Mouse (Mus musculus): ENCODE data around the gene Trip13. TPM values are rescaled to one million over a fixed set of nuclear protein-coding genes. Genes with fewer than 3 reads are reported as not detected.

Gene Trip13
- 0.38 and 0.56 TPM in 2 replicates for polyA plus RNA-seq (2012; rRNA removed)

DNA sequence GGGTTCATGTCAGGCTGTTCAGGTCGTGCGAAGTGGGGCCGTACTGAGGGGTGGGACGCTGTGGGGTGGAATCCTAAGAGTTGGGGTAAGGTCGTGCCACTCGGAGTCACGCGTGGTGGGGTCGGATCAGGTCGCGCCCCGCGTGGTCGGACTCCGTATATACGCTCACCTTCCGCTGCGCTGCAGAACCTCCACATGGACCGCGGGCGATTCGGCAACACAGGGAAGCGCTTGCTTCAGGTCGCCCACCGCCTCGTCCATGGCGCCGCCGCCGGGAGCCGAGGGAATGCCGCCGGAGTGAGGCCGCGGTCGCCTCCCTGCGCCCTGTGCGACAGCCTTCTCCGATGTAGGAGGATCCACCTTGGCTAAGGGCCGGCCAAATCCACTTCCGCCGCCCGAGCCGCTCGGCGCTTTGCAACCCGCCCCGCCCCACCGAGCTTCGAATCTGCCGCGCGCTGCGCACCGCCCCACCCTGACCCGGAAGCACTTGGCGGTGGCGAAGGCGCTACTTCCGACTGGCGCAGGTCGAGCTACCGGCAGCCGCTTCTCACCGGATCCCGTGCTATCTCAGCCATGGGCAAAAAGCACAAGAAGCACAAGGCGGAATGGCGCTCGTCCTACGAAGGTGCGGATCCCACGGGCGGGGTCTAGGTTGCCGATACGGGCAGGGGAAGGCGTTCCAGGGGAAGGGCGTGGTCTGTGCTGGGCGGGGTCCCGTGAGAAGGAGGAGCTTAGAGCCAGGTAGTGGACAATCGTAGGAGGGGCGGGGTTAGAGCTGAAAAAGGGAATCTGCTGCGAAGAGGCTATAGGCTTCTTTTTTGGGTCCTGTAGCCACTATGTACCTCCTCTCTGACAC is at the start of gene Trip13, which contains the start of gene Brd9:
Gene Trip13 (minus strand): TSS at position 464 of the 856 bp plus-strand sequence.
Gene Brd9 (plus strand): TSS at position 491 of the 856 bp plus-strand sequence.
- DNase-seq (ENCODE audit: low read depth), result peak; percentile 36

DNA sequence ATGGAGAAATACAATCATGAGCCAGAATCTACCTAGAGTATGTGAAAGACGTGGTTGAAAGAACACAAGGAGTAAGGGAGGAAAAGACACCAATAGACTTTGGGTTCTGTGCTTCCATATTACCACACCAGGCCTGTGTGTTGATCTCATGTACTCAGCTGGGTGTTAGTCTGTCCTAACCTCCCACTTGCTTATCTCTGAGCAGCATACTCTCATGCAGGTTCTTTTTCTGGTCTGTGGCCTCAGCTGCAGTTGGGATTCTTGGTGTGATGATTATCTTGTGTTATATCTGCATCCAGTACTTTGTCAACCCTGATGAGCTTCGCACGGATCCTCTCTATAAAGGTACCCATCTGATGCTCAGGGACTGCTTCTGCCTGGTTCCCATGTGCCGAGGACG is 39.4 kb upstream of the Trip13 start:
- no peak for DNase-seq (ENCODE audit: low read depth)

DNA sequence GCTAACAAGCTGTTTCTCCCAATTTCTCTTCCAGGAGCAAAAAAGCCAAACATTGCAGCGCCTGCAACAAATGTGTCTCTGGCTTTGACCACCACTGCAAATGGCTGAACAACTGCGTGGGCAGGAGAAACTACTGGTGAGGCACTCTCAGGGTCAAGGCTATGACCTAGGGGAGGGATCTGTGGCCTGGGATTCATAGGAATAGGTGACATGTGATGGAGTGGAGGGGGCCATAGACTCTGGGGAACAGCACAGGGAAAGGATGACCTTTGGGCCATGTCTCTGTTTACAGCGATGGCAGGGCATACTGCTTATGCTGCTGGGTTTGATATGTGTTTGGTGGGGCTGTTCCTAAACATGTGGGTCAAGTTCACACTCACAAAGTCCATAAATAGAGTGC is 36.9 kb upstream of the Trip13 start:
- DNase-seq (ENCODE audit: low read depth), result no peak

DNA sequence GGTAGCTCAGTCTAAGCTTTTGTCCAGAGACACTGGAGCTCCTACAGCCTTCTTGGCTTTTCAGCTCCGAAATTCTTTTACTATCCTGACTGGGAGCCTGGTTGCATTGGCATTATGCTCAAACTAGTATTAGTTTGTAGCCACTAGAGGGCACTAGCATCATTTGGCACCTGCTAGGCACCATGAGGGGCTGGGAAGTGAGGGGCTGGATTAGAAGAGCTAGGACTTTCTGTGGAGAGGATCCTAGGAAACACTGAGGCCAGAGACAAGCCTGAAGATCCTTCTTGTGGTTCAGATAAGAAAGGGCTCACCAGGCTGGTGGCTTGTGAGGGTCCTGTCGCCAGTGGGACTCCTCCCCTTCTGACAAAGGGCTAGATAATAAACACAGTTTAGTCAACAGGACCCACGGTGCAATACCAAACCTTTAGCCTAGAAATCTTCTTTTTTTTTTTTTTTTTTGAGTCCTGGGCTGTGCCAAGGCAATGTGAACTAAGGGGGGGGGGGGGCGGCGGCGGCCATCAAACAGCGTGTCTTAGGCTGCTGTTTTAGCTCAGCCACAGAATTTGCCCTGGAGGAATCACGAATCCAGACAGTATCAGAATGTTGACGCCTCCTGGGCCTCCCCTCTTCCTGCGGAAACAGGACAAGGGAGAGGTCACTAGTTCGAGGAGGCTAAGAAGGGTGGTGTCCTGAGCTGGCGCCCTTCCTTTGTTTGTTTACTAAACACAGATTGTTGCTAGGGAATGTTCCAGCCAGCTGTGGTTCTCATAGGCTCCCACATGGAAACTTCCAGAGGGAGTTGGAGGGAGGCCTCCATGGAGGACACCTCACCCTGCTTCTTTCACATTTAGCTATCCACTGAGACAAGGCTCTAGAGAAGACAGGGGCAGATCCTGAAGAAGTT is 33.2 kb upstream of the Trip13 start:
- DNase-seq (ENCODE audit: low read depth), result no peak

DNA sequence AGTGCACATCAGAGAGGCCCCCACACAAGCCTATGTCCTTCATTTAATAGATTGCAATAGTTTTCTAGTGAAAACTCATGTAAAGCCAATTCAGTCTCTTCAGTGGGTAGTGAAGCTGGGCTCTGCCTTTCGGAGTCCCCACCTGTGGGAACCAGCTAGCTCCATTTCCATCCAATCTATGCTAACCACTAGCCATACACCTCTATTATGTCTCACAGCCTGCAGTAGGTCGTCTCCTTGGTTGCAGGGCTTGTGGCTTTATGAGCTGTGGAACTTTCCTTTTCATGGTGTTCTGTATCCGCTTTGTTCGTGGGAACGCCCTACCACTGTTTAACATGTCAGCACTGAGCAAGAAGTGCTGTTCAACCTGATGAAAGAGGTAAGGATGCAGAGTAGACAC is 26.0 kb upstream of the Trip13 start, which contains the start of gene Zdhhc11:
Gene Zdhhc11 (plus strand): TSS at position 301 of the 400 bp plus-strand sequence.
- no peak for DNase-seq (ENCODE audit: low read depth)

DNA sequence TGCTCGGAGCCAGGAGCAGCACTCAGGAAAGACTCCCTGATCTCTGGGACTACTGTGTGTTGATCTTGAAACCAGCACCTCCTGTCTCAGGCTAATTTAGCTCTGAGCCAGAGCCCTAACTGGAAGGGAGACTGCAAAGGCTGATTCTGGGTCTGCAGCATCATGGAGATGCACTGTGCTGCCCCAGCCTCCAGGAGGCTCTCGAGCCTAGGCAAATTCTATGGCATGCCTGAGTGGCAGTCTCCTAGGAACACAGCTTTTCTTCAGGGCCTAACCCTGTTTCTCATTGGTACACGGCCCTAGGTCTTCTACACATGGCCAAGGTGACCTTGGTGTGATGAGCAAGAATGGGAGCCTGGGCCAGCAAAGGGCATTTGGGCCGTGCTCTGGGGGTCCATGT is 23.6 kb upstream of the Trip13 start:
- DNase-seq (ENCODE audit: low read depth), result no peak

DNA sequence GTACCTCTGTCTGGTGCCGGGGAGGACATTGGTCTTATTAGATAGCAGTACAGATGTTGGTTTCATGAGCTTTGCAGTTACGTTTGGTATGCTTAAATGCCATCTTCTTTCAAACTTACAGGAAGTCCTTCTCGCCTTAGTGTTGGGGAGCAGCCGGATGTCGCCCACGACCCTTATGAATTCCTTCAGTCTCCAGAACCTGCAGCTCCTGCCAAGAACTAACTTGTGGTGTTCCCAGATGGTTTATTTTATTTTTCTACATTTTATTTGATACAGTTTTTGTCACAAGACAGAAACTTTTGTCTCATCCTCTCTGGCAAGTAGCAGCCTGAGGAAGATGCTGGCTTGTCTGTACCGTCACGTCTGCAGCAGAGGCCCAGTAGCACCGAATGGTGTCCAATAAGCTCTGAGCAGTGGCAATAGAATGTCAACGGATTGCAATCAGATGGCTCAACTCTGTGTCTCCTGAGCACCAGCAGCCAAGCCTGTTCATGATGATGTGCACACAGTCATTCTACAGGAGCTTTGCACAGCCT is 22.6 kb upstream of the Trip13 start:
- no peak for DNase-seq (ENCODE audit: low read depth)

DNA sequence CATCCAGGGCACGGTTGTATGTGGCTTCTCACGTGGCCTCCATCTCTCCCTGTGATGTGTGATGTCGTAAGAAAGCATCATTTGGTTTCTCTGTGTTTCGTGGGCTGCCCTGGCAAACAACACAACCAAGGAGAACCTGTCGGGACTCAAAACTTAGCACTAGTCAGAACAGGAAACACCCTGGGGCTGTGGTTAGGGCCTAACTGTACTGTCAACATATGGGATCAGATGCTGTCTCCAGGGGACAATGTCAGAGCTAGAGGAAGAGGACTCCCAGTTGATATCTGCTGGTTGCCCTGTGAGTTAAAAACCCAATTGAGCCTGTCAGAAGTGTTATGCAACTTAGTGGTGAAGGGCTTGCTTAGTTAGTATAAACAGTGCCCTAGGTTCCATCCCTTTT is 17.9 kb upstream of the Trip13 start:
- DNase-seq (ENCODE audit: low read depth), result no peak

DNA sequence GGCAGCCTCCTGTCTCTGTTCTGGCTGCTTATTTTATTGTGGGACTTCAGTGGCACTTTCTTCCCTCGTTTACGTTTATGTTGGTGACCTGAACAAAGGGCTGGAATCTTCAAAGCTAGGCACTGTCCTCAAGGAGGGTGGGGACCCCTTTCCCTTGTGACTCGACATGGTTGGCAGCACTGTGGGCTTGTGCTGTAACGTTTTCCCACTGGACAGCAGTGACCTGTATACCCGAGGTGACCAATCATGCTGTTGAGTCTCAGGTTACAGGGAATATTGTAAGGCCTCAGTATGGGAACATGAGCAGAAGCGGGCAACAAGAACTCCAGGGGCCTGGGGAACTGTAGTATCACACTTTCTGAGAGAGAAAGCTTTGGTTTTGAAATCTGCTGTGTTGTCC is 17.1 kb upstream of the Trip13 start:
- DNase-seq (ENCODE audit: low read depth), result no peak

DNA sequence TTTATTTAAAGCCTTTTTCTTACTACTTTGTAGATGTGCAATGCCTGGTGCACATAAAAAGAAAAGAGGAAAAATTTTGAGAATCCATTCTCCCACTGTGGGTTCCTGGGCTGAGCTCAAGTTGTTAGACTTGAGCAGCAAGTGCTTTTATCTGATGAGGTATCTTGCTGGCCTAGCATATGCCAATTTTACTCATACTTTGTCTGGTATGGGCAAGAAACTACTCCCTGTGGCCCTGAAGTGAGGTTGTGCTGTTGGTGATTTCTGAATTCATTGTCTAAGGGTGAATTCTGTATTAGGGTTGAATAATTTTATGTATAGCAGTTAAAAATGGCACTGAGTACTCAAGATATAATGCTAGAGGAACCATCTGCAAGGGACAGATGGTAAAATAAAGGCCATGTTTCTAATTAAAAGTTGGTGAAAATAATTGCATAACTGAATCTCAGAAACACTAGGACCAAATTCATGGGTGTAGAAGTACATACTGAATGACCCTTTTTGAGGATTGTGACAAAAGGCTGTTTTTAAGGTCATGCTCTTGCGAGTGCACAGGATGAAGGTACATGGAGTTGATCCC is 16.1 kb upstream of the Trip13 start:
- DNase-seq (ENCODE audit: low read depth), result no peak

DNA sequence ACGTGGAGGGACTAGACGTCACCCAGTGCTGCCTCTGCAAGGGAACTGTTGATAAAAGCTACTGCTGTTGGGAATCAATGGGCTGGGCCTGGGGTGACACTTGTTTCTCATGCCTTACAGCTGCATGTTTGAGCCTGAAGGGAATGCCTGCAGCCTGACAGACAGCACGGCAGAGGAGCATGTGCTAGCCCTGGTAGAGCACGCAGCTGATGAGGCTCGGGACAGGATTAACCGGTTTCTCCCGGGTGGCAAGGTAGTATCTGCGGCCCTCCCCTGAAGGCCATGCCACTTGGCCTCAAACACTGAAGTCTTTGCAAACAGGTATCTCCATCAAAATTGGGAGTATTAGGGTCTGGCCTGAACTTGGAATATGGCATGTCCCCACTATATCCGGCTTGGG is 7.0 kb upstream of the Trip13 start:
- no peak for DNase-seq (ENCODE audit: low read depth)

DNA sequence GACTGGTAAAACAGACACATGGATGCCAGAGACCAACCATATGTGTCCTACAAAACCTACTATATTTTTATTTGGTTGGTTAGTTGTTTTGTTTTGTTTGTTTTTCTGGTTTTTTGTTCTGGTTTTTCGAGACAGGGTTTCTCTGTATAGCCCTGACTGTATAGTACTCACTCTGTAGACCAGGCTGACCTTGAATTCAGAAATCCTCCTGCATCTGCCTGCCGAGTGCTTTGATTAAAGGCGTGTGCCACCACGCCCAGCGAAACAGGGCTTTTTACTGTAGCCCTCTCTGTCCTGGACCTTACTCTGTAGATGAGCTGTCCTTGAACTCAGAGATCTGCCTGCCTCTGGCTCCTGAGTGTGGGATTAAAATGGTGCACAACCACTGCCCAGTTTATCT is 1.5 kb upstream of the Trip13 start:
- DNase-seq (ENCODE audit: low read depth), result no peak

DNA sequence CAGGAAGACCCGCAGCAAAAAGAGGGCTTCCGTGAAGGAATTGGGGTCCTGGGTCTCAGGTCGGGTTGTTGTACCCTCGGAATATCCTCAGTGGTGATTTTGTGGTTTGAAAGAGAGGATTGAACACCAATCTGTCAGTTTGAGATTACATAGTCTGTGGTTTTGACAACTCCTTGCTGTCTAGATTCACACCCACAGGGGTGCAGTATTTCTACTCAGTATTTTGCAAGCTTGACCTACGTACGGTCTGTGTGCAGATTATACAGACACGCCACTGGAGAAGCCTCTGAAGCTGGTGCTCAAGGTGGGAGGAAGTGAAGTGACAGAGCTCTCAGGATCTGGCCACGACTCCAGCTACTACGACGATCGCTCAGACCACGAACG is 585 bp upstream of the Trip13 start:
- no peak for DNase-seq (ENCODE audit: low read depth)

DNA sequence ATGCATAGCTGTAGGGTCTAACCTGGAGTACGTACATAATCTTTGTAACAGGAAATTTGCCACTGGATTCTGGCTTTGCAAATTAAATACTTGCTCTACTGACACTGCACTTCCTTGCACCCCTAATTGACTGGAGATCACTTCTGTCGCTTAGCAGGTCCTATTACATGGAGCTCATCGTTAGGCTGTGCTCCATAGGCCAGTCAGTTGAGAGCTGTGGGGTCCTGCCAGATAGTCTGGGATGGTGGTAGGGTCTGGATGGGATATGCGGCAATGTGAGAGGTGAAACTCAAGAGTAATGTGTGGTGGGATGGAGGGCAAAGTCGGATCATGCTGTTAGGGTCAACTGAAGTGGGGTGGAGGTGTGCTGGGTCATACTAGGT is 655 bp downstream of the Trip13 start:
- no peak for DNase-seq (ENCODE audit: low read depth)

DNA sequence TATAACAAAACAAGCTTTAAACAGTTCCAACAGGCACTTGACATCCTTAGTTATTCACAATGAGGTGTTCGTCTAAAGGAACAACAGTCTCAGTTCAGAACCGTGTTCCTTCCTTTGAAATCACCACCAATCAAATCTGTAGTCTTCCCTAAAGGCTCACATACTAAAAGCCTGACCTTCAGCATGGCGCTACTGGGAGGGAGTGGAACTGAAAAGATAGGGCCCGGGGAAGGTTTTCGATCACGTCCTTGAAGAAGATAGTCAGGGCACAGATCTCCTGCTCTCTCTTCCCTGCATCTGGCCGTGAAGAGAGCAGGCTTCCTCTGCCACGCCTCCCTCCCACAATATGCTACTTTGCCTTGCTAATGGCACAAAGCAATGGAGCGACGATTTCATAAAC is 5.4 kb downstream of the Trip13 start:
- no peak for DNase-seq (ENCODE audit: low read depth)

DNA sequence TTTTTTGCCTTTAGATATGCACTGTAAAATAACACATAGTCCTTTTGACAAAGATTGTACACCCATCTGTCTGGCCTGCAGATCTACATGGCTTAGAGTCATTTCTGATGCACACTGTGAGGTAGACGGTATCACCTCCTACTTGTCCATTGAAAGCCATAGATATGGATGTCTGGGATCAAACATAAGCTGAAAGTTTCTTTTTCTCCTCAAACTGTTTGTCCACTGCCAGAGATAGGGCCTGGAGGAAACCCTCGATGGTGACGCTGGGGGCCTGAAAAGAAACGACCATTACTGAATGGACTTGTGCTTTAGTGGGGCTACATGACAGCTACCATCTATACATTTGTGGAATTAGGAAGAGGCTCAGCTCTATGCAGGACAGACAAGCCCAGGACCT is 24.5 kb downstream of the Trip13 start:
- no peak for DNase-seq (ENCODE audit: low read depth)

DNA sequence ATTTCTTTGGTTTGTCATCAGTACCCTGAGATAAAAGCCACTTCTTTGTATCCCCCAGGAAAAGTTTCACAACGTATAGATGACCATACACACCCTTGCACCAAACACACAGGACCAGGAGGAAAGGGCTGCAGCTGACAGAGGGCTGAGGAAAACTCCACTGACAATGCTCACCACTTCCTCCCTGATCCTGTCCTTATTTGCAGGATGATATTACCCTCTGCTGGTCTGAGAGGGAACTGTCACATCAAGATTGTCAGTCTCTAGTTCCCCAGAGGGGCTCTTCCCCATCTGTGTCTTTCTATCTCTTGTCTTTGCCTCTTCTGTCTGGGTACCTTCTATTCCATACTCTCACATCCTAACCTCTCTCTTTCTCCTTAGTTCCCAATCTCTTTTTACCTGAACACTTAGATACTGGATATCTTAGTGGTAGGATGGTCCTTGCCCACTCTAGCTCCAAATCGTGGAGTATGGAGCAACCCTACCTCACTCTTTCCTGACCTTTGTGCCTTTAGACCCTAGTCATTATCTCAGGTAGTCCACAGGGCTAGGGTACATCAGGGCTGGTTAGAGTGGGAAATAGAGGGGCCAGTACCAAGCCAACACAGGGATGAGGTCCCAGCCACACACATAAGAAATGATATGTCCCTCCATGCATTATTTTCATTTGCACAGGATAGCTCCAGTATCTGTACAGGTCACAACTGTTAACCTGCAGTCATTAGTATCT is 29.7 kb downstream of the Trip13 start:
- no peak for DNase-seq (ENCODE audit: low read depth)

DNA sequence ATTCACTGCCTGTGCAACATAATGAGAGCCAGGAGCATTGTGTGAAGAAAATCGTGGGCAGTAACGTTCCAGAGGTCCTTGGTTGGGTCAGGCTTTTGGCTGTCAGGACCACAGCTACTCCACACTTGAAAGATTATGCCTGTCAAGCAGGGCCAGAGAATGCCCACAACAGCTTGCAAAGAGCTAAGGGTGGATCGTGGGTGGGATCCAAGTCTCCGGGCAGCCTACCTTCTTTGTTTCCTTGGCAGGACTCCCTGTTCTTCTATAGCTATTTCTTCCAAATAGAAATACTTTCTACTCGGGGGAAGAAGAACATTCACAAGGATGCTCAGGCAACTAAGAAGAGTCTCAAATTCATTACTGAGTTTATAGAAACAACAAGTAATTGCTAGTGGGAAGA is 30.4 kb downstream of the Trip13 start:
- no peak for DNase-seq (ENCODE audit: low read depth)

DNA sequence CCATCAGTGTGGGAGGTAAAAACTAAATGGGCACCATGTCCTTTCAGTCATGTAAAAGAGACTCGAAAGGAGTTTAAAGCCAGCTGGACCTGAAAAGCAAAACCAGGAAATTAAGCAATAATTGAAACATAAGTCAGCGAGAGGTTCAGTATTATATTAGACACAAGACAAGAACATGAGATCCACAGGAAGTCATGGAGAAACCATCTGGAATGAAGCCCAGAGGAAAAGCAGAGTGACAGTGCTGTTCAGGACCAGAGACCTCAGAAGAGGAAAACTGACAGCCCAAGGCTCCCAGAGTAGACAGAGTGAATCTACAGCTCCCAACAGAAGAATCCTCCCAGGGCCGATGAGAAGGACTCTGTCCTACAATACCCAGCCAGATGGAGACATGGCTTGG is 40.0 kb downstream of the Trip13 start:
- DNase-seq (ENCODE audit: low read depth), result no peak

DNA sequence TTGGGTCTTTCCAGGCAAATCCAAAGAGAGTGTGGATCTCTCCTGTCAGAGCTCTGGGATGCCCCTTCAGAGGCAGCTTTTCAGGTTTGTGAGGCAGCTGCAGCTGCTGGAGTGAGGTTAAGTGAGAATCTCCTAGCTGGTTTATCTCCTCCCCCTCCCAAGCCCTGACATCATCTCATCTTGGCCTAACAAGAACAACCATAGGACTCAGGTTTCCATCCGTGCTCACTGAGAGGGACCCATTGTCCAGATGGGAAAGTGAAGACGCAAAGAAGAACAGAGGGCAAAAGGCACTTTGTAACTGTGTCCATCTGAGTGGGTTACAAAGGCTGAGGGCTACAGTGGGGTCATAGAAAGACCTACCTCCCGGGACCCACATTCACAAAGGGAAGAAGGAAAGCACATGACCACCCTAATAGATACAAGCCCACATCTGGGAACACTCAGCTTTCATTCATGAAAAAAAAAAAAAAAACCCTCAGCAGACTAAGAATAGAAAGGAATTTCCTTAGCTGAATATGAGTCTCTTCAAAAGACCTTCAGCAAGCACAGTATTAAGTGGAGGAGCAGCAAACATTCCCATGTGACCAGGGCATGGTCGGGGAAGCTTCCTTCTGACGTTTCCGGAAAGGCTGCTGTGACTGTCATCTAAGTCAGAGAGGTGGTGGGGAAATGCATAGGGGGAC is 44.9 kb downstream of the Trip13 start:
- DNase-seq (ENCODE audit: low read depth), result no peak

DNA sequence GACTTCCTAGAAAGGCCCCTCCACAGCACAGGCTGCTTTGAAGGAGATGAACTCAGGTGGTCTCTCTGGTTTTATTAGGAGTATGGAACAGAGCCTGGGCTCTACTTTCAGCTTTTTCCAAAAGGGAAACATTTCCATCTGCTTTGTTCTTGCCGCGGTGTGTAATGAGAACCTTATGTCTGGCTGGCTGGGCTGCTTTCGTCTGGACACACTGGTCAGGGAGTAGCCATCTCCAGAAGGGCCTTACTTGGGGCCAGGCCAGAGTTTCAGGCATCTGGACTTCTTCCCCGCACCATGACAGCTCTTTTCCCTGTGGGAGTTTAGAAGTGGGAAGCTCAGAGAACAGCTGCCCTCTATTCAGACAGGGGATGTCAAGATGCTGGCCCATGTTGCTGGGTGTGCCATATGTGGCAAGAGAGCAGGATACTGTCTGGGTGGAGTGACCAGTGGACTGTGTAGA is 50.1 kb downstream of the Trip13 start:
- no peak for DNase-seq (ENCODE audit: low read depth)

All from gonadal fat pad, adult 2 months (tissue).